Mouse (Mus musculus): ENCODE results near the gene Hint3. TPM values are rescaled to one million over a fixed set of nuclear protein-coding genes. Genes with fewer than 3 reads are reported as not detected.

The Hint3 gene
- total and polyA plus RNA-seq, 2 experiments from 2014 or later: 15.6 to 30.8 TPM

GRCm38 (mm10) chr10:30622928-30623327 is 6.5 kb downstream of the Hint3 start:
- Histone ChIP-seq H3K4me3 (ENCODE audit: low read depth, low read length) (no peak overlapping the region), H3K27me3 (ENCODE audit: insufficient read depth, low read length) (no peaks in the 10 kb centered on the region), H3K36me3 (ENCODE audit: insufficient read depth) (no peaks in the 10 kb centered on the region), H3K27ac (ENCODE audit: low read depth, low read length) (no peak overlapping the region), H3K9me3 (ENCODE audit: low read length) (no peaks in the 10 kb centered on the region), H3K9ac (no peak overlapping the region), H3K4me2 (ENCODE audit: low read depth) (no peak overlapping the region), H3K4me1 (ENCODE audit: insufficient read depth) (no peaks in the 10 kb centered on the region)
- ATAC-seq (no peak), DNase-seq (no peak)
- TF ChIP-seq CTCF (IDR thresholded peaks at IDR 0.05; ENCODE audit: low read depth): peak; percentile 29; the same call in 1 of the 2 replicates

- DNase-seq (no peak), ATAC-seq (no peak)
- Histone ChIP-seq H3K27me3 (ENCODE audit: insufficient read depth, low read length) (no peaks in the 10 kb centered on the region), H3K36me3 (ENCODE audit: insufficient read depth) (no peaks in the 10 kb centered on the region), H3K4me3 (ENCODE audit: low read depth, low read length) (peak overlapping the region; percentile 58), H3K9ac (peak overlapping the region; percentile 57), H3K9me3 (ENCODE audit: low read length) (no peaks in the 10 kb centered on the region), H3K27ac (ENCODE audit: low read depth, low read length) (peak overlapping the region; percentile 85), H3K4me1 (ENCODE audit: insufficient read depth) (no peaks in the 10 kb centered on the region), H3K4me2 (ENCODE audit: low read depth) (peak overlapping the region; percentile 66)
- 35% methylated on average over 3 of the region's 3 CpGs for WGBS
- TF ChIP-seq CTCF (IDR thresholded peaks at IDR 0.05; ENCODE audit: low read depth): no peak
These were observed 10.6 kb downstream of the Hint3 start for GRCm38 (mm10) chr10:30618918-30619210.

DNA sequence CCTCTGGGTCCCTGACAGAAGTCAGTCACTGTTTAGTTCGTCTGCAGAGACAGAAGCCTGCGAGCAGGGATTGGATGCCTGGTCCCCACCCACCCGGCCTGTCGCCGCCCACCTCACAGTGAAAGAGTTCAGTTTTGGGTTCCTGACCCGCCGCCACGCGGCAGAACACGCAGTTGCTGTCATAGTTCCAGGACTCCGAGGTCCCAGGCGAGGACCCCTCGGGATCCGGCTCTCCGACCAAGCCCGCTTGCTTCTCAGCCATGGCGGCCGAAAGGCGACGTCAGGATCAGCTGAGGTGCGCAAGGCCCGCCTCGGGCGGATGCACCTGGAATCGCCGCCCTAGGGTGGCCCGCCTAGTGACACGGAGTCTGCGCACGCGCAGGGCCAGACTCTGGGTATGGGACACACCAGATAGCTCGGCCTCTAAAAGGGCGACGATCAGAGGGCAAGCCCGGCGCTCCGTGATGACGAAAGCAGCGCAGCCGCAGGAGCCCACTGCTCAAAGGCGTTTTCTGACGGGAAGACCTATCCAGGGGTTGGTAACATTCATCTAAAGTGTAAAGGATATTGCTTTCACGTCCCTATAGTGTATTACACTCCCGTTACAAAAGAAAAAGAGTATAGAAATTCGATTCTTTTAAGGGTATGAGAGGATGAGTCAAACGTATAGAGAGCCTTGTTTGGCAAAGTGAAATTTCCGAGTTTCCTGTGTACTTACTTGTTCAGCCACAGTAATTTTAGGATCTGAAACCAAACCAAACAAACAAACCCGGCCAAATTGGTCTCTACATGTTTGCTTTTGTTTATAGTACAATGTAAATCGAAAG is 11.1 kb downstream of the Hint3 start:
- Histone ChIP-seq H3K4me2 (ENCODE audit: low read depth) (peak overlapping the region; percentile 66), H3K27ac (ENCODE audit: low read depth, low read length) (peak overlapping the region; percentile 85), H3K4me1 (ENCODE audit: insufficient read depth) (no peaks in the 10 kb centered on the region), H3K9ac (peak overlapping the region; percentile 57), H3K27me3 (ENCODE audit: insufficient read depth, low read length) (no peaks in the 10 kb centered on the region), H3K36me3 (ENCODE audit: insufficient read depth) (peaks cover 2% of the 10 kb centered on the region; the same call in 1 of the 2 replicates), H3K9me3 (ENCODE audit: low read length) (no peaks in the 10 kb centered on the region), H3K4me3 (ENCODE audit: low read depth, low read length) (peak overlapping the region; percentile 58)
- DNase-seq: peak; percentile 99
- WGBS: 1% methylated on average over 49 of the region's 49 CpGs
- peak; percentile 57 for TF ChIP-seq CTCF (IDR thresholded peaks at IDR 0.05; ENCODE audit: low read depth)
- peak; percentile 99 for ATAC-seq

GRCm38 (mm10) chr10:30613039-30613438 is 16.4 kb downstream of the Hint3 start:
- TF ChIP-seq CTCF (IDR thresholded peaks at IDR 0.05; ENCODE audit: low read depth): no peak
- no peaks in the 10 kb centered on the region for H3K4me1 ChIP-seq (ENCODE audit: insufficient read depth)
- WGBS: 87% methylated on average over 4 of the region's 4 CpGs
- H3K9ac ChIP-seq: no peak overlapping the region
- H3K36me3 ChIP-seq (ENCODE audit: insufficient read depth): peaks cover 9% of the 10 kb centered on the region
- DNase-seq (no peak), ATAC-seq (no peak)
- H3K27ac ChIP-seq (ENCODE audit: low read depth, low read length): no peak overlapping the region
- H3K4me2 ChIP-seq (ENCODE audit: low read depth): no peak overlapping the region
- no peaks in the 10 kb centered on the region for H3K27me3 ChIP-seq (ENCODE audit: insufficient read depth, low read length)
- H3K9me3 ChIP-seq (ENCODE audit: low read length): no peaks in the 10 kb centered on the region
- no peak overlapping the region for H3K4me3 ChIP-seq (ENCODE audit: low read depth, low read length)

DNA sequence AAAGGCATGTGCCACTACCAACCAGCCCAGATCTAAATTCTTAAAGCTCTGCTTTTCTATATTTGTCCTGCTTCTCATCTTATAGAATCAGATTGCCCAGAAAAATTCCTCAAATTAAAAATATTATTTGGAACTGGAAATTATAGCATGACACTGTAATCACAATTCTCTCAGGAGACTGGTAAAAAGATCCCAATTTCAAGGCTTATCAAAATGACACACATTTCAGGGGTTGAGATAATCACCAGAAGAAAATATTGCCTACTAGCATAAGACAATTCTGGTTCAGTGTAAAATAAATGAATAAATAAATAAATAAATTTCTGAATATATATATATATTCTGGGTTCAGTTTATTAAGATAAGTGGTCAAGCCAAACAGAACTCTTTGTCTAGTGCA is 19.8 kb downstream of the Hint3 start:
- Histone ChIP-seq H3K9ac (no peak overlapping the region), H3K4me2 (ENCODE audit: low read depth) (no peak overlapping the region), H3K27ac (ENCODE audit: low read depth, low read length) (no peak overlapping the region), H3K36me3 (ENCODE audit: insufficient read depth) (peaks cover 9% of the 10 kb centered on the region), H3K9me3 (ENCODE audit: low read length) (no peaks in the 10 kb centered on the region), H3K4me1 (ENCODE audit: insufficient read depth) (no peaks in the 10 kb centered on the region), H3K4me3 (ENCODE audit: low read depth, low read length) (no peak overlapping the region), H3K27me3 (ENCODE audit: insufficient read depth, low read length) (no peaks in the 10 kb centered on the region)
- no peak for TF ChIP-seq CTCF (IDR thresholded peaks at IDR 0.05; ENCODE audit: low read depth)
- DNase-seq (no peak), ATAC-seq (no peak)

- no peak overlapping the region for H3K4me2 ChIP-seq (ENCODE audit: low read depth)
- no peaks in the 10 kb centered on the region for H3K9me3 ChIP-seq (ENCODE audit: low read length)
- peaks cover 5% of the 10 kb centered on the region; the same call in 1 of the 2 replicates for H3K36me3 ChIP-seq (ENCODE audit: insufficient read depth)
- H3K27me3 ChIP-seq (ENCODE audit: insufficient read depth, low read length): no peaks in the 10 kb centered on the region
- H3K4me3 ChIP-seq (ENCODE audit: low read depth, low read length): no peak overlapping the region
- 79% methylated on average over 2 of the region's 2 CpGs for WGBS
- H3K4me1 ChIP-seq (ENCODE audit: insufficient read depth): no peaks in the 10 kb centered on the region
- no peak overlapping the region for H3K9ac ChIP-seq
- no peak overlapping the region for H3K27ac ChIP-seq (ENCODE audit: low read depth, low read length)
- TF ChIP-seq CTCF (IDR thresholded peaks at IDR 0.05; ENCODE audit: low read depth): no peak
- no peak for ATAC-seq
- no peak for DNase-seq
These were observed 21.3 kb downstream of the Hint3 start for GRCm38 (mm10) chr10:30608109-30608508.

DNA sequence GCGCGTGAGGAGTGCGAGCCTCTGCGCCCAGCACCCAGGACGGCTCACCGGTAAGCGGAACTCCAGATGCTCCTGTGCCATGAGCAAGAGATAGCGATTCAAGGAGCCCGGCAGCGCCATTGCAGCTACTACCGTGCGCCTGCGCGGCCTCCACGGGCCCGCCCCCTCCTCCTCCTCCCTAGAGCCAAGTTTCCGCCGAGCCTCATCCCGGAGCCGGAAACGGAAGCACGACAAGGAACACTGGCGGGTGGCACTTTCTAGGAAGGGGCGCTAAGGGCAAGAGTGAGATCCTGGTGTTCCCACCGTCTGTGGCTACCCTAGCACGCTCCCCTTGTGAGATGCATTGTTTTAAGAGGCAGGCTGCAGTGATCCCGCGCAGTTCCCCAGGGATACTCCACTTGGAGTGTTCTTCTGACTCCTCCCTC is 28.9 kb downstream of the Hint3 start, which contains the start of gene Trmt11:
Gene Trmt11, minus strand, starts transcription at position 208 of the 425 bp plus-strand sequence.
- Histone ChIP-seq H3K9ac (peak within 1 kb of the TSS; percentile 84), H3K9me3 (ENCODE audit: low read length) (no peaks in the 10 kb centered on the region), H3K36me3 (ENCODE audit: insufficient read depth) (peaks cover 13% of the 10 kb centered on the region), H3K4me1 (ENCODE audit: insufficient read depth) (peaks cover 11% of the 10 kb centered on the region; the same call in 1 of the 2 replicates), H3K4me2 (ENCODE audit: low read depth) (peak within 1 kb of the TSS; percentile 78), H3K27ac (ENCODE audit: low read depth, low read length) (peak within 1 kb of the TSS; percentile 88), H3K27me3 (ENCODE audit: insufficient read depth, low read length) (no peaks in the 10 kb centered on the region), H3K4me3 (ENCODE audit: low read depth, low read length) (peak within 1 kb of the TSS; percentile 87)
- no peak; the same call in 1 of the 2 replicates for TF ChIP-seq CTCF (IDR thresholded peaks at IDR 0.05; ENCODE audit: low read depth)
- ATAC-seq (peak; percentile 100), DNase-seq (peak; percentile 93)
- under 1% methylated on average over 28 of the region's 28 CpGs for WGBS

Data from forebrain, postnatal 0 days (tissue).